Mouse (Mus musculus): Measurements from ENCODE around the gene Pus7. TPM values are rescaled to one million over a fixed set of nuclear protein-coding genes. Genes with fewer than 3 reads are reported as not detected.

The Pus7 gene
- total and polyA plus RNA-seq, 3 experiments, result 35.3 to 62.9 (median 61.9) TPM

GRCm38 (mm10) chr5:23782931-23783877 lies at the start of gene Pus7 (continued):
- TF ChIP-seq EP300 (IDR thresholded peaks at IDR 0.05; ENCODE audit: low read length), result no peak; the same call in 1 of the 2 replicates

GRCm38 (mm10) chr5:23830897-23831752 lies 47.6 kb upstream of the Pus7 start:
- Histone ChIP-seq H3K4me3 (replicated peaks in 1 of 3; ENCODE audit: low read depth in 2 of 3, low read length in 2 of 3, poor library complexity in 1 of 3) (no peak overlapping the region), H3K4me2 (ENCODE audit: insufficient read depth, low read depth, poor library complexity, severe bottlenecking) (no peak overlapping the region), H3K9ac (ENCODE audit: insufficient read depth, low read depth) (no peak overlapping the region), H3K27me3 (replicated peaks) (no peaks in the 10 kb centered on the region), H3K27ac (ENCODE audit: insufficient read depth, low read depth) (no peak overlapping the region), H3K4me1 (ENCODE audit: control insufficient read depth in 1 of 2, insufficient read depth in 2 of 2) (peaks cover 1 to 2% of the 10 kb centered on the region in 2 experiments; a peak in 1 of 4 replicates), H3K36me3 (replicated peaks in 1 of 2; ENCODE audit: control insufficient read depth in 1 of 2, insufficient read depth in 1 of 2, low read length in 1 of 2) (no peaks in the 10 kb centered on the region), H3K9me3 (replicated peaks; ENCODE audit: low read length) (no peaks in the 10 kb centered on the region), H3K79me2 (replicated peaks; ENCODE audit: control insufficient read depth, extremely low read depth, insufficient read depth, poor library complexity, severe bottlenecking) (no peaks in the 10 kb centered on the region)
- in situ Hi-C loops (cut with MboI; ENCODE audit: low pct_ligation_motif_present, low pct_unique_long_range_greater_than_20kb, low sequenced_read_pairs), result no loop called here
- dilution Hi-C loops (cut with MboI; ENCODE audit: extremely low pct_ligation_motif_present, extremely low pct_unique_long_range_greater_than_20kb, low sequenced_read_pairs), result no loop called here
- TF ChIP-seq USF1 (IDR thresholded peaks at IDR 0.05; ENCODE audit: low read depth, low read length) (no peak), CTCF (conservative IDR thresholded peaks at IDR 0.05 in 1 of 2, IDR thresholded peaks at IDR 0.05 in 1 of 2; ENCODE audit: low read depth in 2 of 2, low read length in 2 of 2) (no peak), E2F4 (IDR thresholded peaks at IDR 0.05; ENCODE audit: insufficient replicate concordance, low read depth, low read length) (no peak), BHLHE40 (IDR thresholded peaks at IDR 0.05; ENCODE audit: low read depth, low read length) (no peak), MYC (IDR thresholded peaks at IDR 0.05; ENCODE audit: low read depth, low read length) (no peak), USF2 (conservative IDR thresholded peaks at IDR 0.05; ENCODE audit: low read depth, low read length) (no peak), ZKSCAN1 (IDR thresholded peaks at IDR 0.05; ENCODE audit: borderline replicate concordance, low read depth, low read length) (no peak)
- DNase-seq (ENCODE audit: extremely low read depth), result no peak

GRCm38 (mm10) chr5:23826321-23827004 lies 43.0 kb upstream of the Pus7 start:
- in situ Hi-C loops (cut with MboI; ENCODE audit: low pct_ligation_motif_present, low pct_unique_long_range_greater_than_20kb, low sequenced_read_pairs), result no loop called here
- dilution Hi-C loops (cut with MboI; ENCODE audit: extremely low pct_ligation_motif_present, extremely low pct_unique_long_range_greater_than_20kb, low sequenced_read_pairs), result no loop called here
- H3K27me3 ChIP-seq (replicated peaks), result no peaks in the 10 kb centered on the region
- no peaks in the 10 kb centered on the region for H3K9me3 ChIP-seq (replicated peaks; ENCODE audit: low read length)
- H3K4me3 ChIP-seq (replicated peaks in 1 of 3; ENCODE audit: low read depth in 2 of 3, low read length in 2 of 3, poor library complexity in 1 of 3), result no peak overlapping the region
- H3K4me1 ChIP-seq (ENCODE audit: control insufficient read depth in 1 of 2, insufficient read depth in 2 of 2), result 0 out of 4 replicates have a peak, but pooled peaks cover 2 to 6% of the 10 kb centered on the region in 2 experiments
- DNase-seq (ENCODE audit: extremely low read depth), result peak; percentile 79
- H3K36me3 ChIP-seq (replicated peaks in 1 of 2; ENCODE audit: control insufficient read depth in 1 of 2, insufficient read depth in 1 of 2, low read length in 1 of 2), result peaks cover 0 to 9% of the 10 kb centered on the region in 2 experiments
- H3K9ac ChIP-seq (ENCODE audit: insufficient read depth, low read depth), result no peak overlapping the region
- no peak overlapping the region for H3K4me2 ChIP-seq (ENCODE audit: insufficient read depth, low read depth, poor library complexity, severe bottlenecking)
- no peak overlapping the region for H3K27ac ChIP-seq (ENCODE audit: insufficient read depth, low read depth)
- no peaks in the 10 kb centered on the region for H3K79me2 ChIP-seq (replicated peaks; ENCODE audit: control insufficient read depth, extremely low read depth, insufficient read depth, poor library complexity, severe bottlenecking)
- TF ChIP-seq CTCF (conservative IDR thresholded peaks at IDR 0.05 in 1 of 2, IDR thresholded peaks at IDR 0.05 in 1 of 2; ENCODE audit: low read depth in 2 of 2, low read length in 2 of 2), result peak; percentile 84 to 88
- TF ChIP-seq POLR2A (IDR thresholded peaks at IDR 0.05; ENCODE audit: low read depth, low read length), result no peak
- TF ChIP-seq PAX5 (IDR thresholded peaks at IDR 0.05; ENCODE audit: low read length), result no peak
- no peak for TF ChIP-seq SIN3A (IDR thresholded peaks at IDR 0.05; ENCODE audit: low read length)
- no peak for TF ChIP-seq GABPA (IDR thresholded peaks at IDR 0.05; ENCODE audit: insufficient replicate concordance, low read depth, low read length)
- no peak for TF ChIP-seq ETS1 (conservative IDR thresholded peaks at IDR 0.05; ENCODE audit: low read depth, low read length)
- TF ChIP-seq POLR2AphosphoS2 (IDR thresholded peaks at IDR 0.05; ENCODE audit: low read depth, low read length), result no peak
- TF ChIP-seq NRF1 (IDR thresholded peaks at IDR 0.05; ENCODE audit: low read depth, low read length), result no peak
- TF ChIP-seq USF1 (IDR thresholded peaks at IDR 0.05; ENCODE audit: low read depth, low read length), result no peak
- TF ChIP-seq UBTF (IDR thresholded peaks at IDR 0.05; ENCODE audit: low read depth, low read length), result no peak
- no peak for TF ChIP-seq RCOR1 (conservative IDR thresholded peaks at IDR 0.05; ENCODE audit: low read depth, low read length)
- TF ChIP-seq ZMIZ1 (IDR thresholded peaks at IDR 0.05; ENCODE audit: low read depth, low read length), result no peak
- no peak for TF ChIP-seq IRF4 (IDR thresholded peaks at IDR 0.05; ENCODE audit: low read depth, low read length)
- no peak for TF ChIP-seq EP300 (IDR thresholded peaks at IDR 0.05; ENCODE audit: low read length)
- no peak for TF ChIP-seq BHLHE40 (IDR thresholded peaks at IDR 0.05; ENCODE audit: low read depth, low read length)
- no peak for TF ChIP-seq MYC (IDR thresholded peaks at IDR 0.05; ENCODE audit: low read depth, low read length)
- TF ChIP-seq ELF1 (IDR thresholded peaks at IDR 0.05; ENCODE audit: low read depth, low read length), result 0 out of 2 replicates have a peak, but pooled peaks have one; percentile 16
- no peak for TF ChIP-seq MEF2A (IDR thresholded peaks at IDR 0.05; ENCODE audit: borderline replicate concordance, low read depth, low read length)
- TF ChIP-seq ZKSCAN1 (IDR thresholded peaks at IDR 0.05; ENCODE audit: borderline replicate concordance, low read depth, low read length), result no peak
- TF ChIP-seq SMC3 (IDR thresholded peaks at IDR 0.05; ENCODE audit: low read depth, low read length), result peak; percentile 53
- no peak for TF ChIP-seq JUND (conservative IDR thresholded peaks at IDR 0.05; ENCODE audit: low read depth, low read length)
- no peak for TF ChIP-seq KAT2A (IDR thresholded peaks at IDR 0.05; ENCODE audit: insufficient replicate concordance, low read length)
